Mouse (Mus musculus) heart, embryonic 13.5 days (tissue): Measurements from ENCODE around the gene Sycp2. TPM values are rescaled to one million over a fixed set of nuclear protein-coding genes. Genes with fewer than 3 reads are reported as not detected.
"Not testable (repeated sequence)": the region's sequence is repeated elsewhere in the genome, so short reads cannot be mapped to it uniquely, and the experiment has no call there.

Experiments
- ATAC-seq: fragments of 200-750 bp; cut with Nextera tagmentation; 2 replicates; pipeline ENCODE4 v1.8.0; 2017; ENCODE audit warnings: moderate TSS enrichment; ENCODE audit not compliant: insufficient number of reproducible peaks, low FRiP score, low TSS enrichment; ENCODE audit errors: extremely low read depth
- H3K27ac ChIP-seq: fragments of 300-500 bp; sonication (generic); replicated peaks from 2 replicates; pipeline ENCODE4 v1.5.1; 2015; ENCODE audit warnings: moderate library complexity, mild to moderate bottlenecking, inconsistent platforms
- H3K27me3 ChIP-seq: fragments of 300-500 bp; sonication (generic); replicated peaks from 2 replicates; pipeline ENCODE4 v1.6.1; 2015; ENCODE audit warnings: mild to moderate bottlenecking, inconsistent platforms
- H3K36me3 ChIP-seq: fragments of 300-500 bp; sonication (generic); 2 replicates; pipeline ENCODE4 v1.6.1; 2015; ENCODE audit warnings: mild to moderate bottlenecking, inconsistent platforms
- H3K4me1 ChIP-seq: fragments of 300-500 bp; sonication (generic); 2 replicates; pipeline ENCODE4 v1.6.1; 2015; ENCODE audit warnings: inconsistent platforms
- H3K4me2 ChIP-seq: fragments of 300-500 bp; sonication (generic); 2 replicates; pipeline ENCODE4 v1.6.1; 2015; ENCODE audit warnings: inconsistent platforms, mild to moderate bottlenecking, moderate library complexity
- H3K4me3 ChIP-seq: fragments of 300-500 bp; sonication (generic); 2 replicates; pipeline ENCODE4 v1.5.1; 2015; ENCODE audit warnings: moderate library complexity, mild to moderate bottlenecking, inconsistent platforms
- H3K9ac ChIP-seq: fragments of 300-500 bp; sonication (generic); 2 replicates; pipeline ENCODE4 v1.6.1; 2015; ENCODE audit warnings: inconsistent platforms, mild to moderate bottlenecking, moderate library complexity
- H3K9me3 ChIP-seq: fragments of 300-500 bp; sonication (generic); 2 replicates; pipeline ENCODE4 v1.6.1; 2016; ENCODE audit warnings: inconsistent platforms
- WGBS: fragments of 180-500 bp; shearing (Covaris S2); methylation state at CpG from one replicate; pipeline ENCODE4 v1.1.7; 2015; ENCODE audit warnings: mixed read lengths; 5-methylcytosine and 5-hydroxymethylcytosine counted together
- polyA plus RNA-seq: library from polyadenylated mRNA; unstranded; fragments of >200 nt; fragmentation: Nextera tagmentation; extraction: Ambion mirVana; gene quantifications from 2 replicates; pipeline ENCODE4 v1.2.1, GENCODE M21; 2015

Sycp2 gene
- polyA plus RNA-seq, 1 experiment from 2014 or later: 0.08 TPM

DNA sequence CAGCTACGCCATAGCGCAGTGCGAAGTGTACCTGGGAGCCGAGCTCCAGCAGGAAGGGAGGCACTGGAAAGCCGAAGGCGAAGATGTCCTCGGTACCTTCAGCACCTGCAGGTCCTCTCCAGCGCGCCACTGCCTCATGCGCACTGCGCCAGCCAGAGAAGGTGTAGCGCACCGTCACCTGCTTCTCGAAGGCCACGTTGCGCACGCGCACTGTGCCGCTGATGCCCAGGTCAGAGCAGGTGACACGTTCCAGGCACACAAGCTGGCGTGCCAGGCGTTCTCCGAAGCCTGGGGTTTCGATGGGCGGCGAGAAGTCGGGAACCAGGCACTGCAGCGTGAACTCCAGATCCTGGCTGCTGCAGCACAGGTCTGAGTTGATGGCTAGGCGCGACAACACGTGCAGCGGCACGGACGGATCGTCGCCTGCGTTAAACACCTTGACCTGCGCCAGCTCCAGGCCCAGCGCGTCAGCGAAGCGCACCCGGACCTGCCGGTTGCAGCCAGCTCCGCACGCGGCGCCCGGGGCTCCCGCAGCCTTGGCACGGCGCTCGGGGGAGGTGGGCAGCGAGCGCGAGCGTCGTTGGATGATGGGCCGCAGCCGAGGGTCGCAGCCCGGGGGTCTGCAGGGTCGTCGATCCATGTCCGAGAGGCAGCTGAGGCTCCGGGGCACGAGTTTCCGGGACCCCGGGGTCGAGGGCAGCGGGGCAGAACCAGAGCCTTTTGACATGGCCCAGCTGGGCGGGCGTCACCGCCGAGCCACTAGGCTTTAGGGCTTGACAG is 6.2 kb upstream of the Sycp2 start:
- Histone ChIP-seq H3K4me2 (peak overlapping the region; percentile 97), H3K4me1 (peaks cover 73% of the 10 kb centered on the region), H3K9ac (peak overlapping the region; percentile 86), H3K27ac (peak overlapping the region; percentile 94), H3K9me3 (peaks cover 7% of the 10 kb centered on the region), H3K4me3 (peak overlapping the region; percentile 62), H3K27me3 (peaks cover 15% of the 10 kb centered on the region; the same call in 1 of the 2 replicates), H3K36me3 (peaks cover 12% of the 10 kb centered on the region)
- ATAC-seq: no peak
- WGBS: 13% methylated on average over 69 of the region's 75 CpGs

DNA sequence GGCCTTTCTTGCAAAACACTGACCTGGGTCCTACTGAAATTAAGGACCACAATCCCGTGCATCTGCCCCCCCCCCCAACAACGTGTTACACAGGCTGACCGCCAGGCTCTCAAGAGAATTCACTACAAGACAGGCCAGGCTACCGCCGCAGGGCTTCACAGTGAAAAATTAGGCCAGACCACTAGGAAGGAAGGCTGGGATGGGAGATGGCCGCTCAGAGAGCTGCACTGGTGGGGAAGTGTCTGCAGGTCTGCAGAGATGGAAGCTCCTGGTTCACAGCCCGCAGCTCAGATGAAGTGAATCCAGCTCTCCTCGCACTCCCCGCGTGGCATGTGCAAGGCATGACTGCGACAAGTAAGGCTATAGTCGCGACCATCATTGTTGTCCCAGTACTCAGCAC is 5.6 kb upstream of the Sycp2 start:
- H3K4me2 ChIP-seq: peak overlapping the region; percentile 97
- 33% methylated on average over 13 of the region's 13 CpGs for WGBS
- peak overlapping the region; percentile 62 for H3K4me3 ChIP-seq
- H3K9me3 ChIP-seq: peaks cover 4% of the 10 kb centered on the region; the same call in 1 of the 2 replicates
- H3K36me3 ChIP-seq: peaks cover 7% of the 10 kb centered on the region
- H3K27me3 ChIP-seq: peaks cover 21% of the 10 kb centered on the region; the same call in 1 of the 2 replicates
- peaks cover 73% of the 10 kb centered on the region for H3K4me1 ChIP-seq
- ATAC-seq: no peak
- H3K9ac ChIP-seq: peak overlapping the region; percentile 86
- peak overlapping the region; percentile 94 for H3K27ac ChIP-seq

- 11% methylated on average over 6 of the region's 6 CpGs for WGBS
- H3K36me3 ChIP-seq: peaks cover 2% of the 10 kb centered on the region
- H3K9me3 ChIP-seq: peaks cover under 1% of the 10 kb centered on the region; the same call in 1 of the 2 replicates
- ATAC-seq: no peak
- peaks cover 73% of the 10 kb centered on the region for H3K4me1 ChIP-seq
- peak overlapping the region; percentile 62 for H3K4me3 ChIP-seq
- H3K27me3 ChIP-seq: peaks cover 21% of the 10 kb centered on the region; the same call in 1 of the 2 replicates
- H3K9ac ChIP-seq: peak overlapping the region; percentile 86
- peak overlapping the region; percentile 97 for H3K4me2 ChIP-seq
- H3K27ac ChIP-seq: peak overlapping the region; percentile 94
Observed at GRCm38 (mm10) chr2:178412598-178412997, 5.1 kb upstream of the Sycp2 start.

DNA sequence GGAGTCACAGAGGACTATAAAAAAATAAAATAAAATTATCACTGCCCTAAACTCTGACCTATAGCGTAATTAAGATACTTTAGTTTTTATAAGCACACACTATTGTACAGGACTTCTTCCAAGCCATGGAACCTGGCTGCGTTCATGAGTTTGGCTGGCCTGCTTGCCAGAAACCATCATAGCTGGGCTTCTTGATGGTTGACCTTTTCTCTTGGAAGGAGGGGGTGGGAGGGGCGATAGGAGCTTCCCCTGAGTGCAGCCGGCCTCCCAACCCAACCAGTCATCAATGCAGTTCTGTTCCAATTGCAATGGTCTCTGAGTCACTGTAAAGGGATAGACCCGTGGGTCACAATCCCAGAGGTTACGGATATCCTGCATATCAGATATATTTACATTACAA is 2.8 kb upstream of the Sycp2 start:
- Histone ChIP-seq H3K9me3 (no peaks in the 10 kb centered on the region), H3K27me3 (peaks cover 28% of the 10 kb centered on the region), H3K27ac (no peak overlapping the region), H3K9ac (no peak overlapping the region), H3K4me1 (peaks cover 50% of the 10 kb centered on the region), H3K4me3 (no peak overlapping the region), H3K4me2 (no peak overlapping the region), H3K36me3 (no peaks in the 10 kb centered on the region)
- WGBS: 79% methylated on average over 6 of the region's 6 CpGs
- ATAC-seq: no peak

DNA sequence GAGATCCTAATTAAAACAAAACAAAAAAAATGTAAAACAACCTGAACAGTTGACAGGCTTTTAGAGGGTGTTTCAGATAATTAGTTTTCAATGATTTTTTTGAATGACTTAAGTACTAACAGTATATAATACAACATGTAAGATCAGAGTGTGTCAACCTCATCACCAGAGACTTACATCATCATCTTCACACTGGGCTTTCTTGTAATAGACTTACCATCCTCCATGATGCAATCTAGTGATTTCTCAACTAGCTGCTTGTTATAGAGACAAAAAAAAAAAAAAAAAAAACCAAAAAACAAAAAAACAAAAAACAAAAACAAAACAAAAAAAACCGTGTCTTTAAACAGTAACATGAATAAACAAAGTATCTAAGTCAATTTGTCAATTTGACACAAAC is 1.5 kb upstream of the Sycp2 start:
- ATAC-seq: no peak
- H3K4me2 ChIP-seq: no peak overlapping the region
- H3K9me3 ChIP-seq: no peaks in the 10 kb centered on the region
- H3K27ac ChIP-seq: no peak overlapping the region
- H3K4me1 ChIP-seq: peaks cover 43% of the 10 kb centered on the region
- peaks cover 28% of the 10 kb centered on the region for H3K27me3 ChIP-seq
- no peak overlapping the region for H3K4me3 ChIP-seq
- H3K36me3 ChIP-seq: no peaks in the 10 kb centered on the region
- H3K9ac ChIP-seq: no peak overlapping the region
- WGBS: 38% methylated on average over 1 of the region's 1 CpGs

- H3K9me3 ChIP-seq: no peaks in the 10 kb centered on the region
- no peak overlapping the region for H3K9ac ChIP-seq
- ATAC-seq: no peak
- no peaks in the 10 kb centered on the region for H3K36me3 ChIP-seq
- no peak overlapping the region for H3K4me2 ChIP-seq
- no peaks in the 10 kb centered on the region; the same call in 1 of the 2 replicates for H3K27me3 ChIP-seq
- WGBS: 64% methylated on average over 4 of the region's 4 CpGs
- no peak overlapping the region for H3K27ac ChIP-seq
- no peak overlapping the region for H3K4me3 ChIP-seq
- H3K4me1 ChIP-seq: no peaks in the 10 kb centered on the region
Observed at GRCm38 (mm10) chr2:178342597-178342996, 64.9 kb downstream of the Sycp2 start.

DNA sequence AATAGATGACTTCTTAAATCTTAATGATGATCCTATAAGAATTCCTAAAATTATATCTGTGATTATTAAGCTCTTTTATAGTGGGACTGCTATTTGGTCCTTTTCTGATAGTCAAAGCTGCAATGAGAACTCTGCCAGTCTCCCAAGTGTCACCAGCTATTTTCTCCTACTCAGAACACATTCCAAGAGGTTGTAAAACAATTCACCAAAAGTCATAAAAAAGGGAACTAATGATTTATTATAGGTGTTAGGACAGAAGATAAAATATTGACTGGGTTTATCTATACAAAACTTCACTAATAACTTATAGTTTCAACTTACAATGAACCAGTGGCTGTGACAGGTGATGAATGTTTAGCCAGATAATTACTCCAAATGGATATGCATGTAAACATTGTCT is 65.4 kb downstream of the Sycp2 start:
- not testable (repeated sequence) for H3K9me3 ChIP-seq, H3K4me3 ChIP-seq, H3K9ac ChIP-seq, H3K4me2 ChIP-seq, H3K36me3 ChIP-seq, H3K27me3 ChIP-seq, H3K27ac ChIP-seq, ATAC-seq, H3K4me1 ChIP-seq

- no peak for ATAC-seq
- H3K9me3 ChIP-seq: no peaks in the 10 kb centered on the region
- H3K9ac ChIP-seq: no peak overlapping the region
- no peaks in the 10 kb centered on the region for H3K4me1 ChIP-seq
- WGBS: 3% methylated on average over 2 of the region's 2 CpGs
- no peaks in the 10 kb centered on the region for H3K36me3 ChIP-seq
- no peak overlapping the region for H3K4me2 ChIP-seq
- no peak overlapping the region for H3K4me3 ChIP-seq
- no peak overlapping the region for H3K27ac ChIP-seq
- no peaks in the 10 kb centered on the region; the same call in 1 of the 2 replicates for H3K27me3 ChIP-seq
Observed at GRCm38 (mm10) chr2:178339044-178339443, 68.4 kb downstream of the Sycp2 start.

DNA sequence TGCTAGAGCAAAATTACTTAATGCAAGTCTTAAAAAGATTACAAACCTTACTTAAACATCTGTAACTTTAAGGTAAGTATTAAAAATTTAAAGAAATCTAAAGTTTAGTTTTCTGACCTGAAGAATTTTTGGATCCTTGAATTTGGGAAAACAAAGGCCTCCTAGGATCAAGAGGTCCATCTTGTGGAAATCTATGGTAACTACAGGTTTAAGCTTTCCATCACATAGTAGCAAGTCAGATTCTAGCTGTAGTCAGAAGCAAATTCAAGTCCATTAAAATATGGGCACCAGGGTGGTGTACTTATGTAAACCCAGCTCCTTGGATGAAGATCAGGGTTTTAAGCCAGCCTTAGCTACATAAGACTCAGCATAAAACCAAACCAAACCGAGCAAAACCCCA is 69.6 kb downstream of the Sycp2 start:
- H3K36me3 ChIP-seq: no peaks in the 10 kb centered on the region
- H3K4me1 ChIP-seq: no peaks in the 10 kb centered on the region
- H3K27ac ChIP-seq: no peak overlapping the region
- no peak for ATAC-seq
- no peak overlapping the region for H3K4me3 ChIP-seq
- no peaks in the 10 kb centered on the region for H3K9me3 ChIP-seq
- H3K4me2 ChIP-seq: no peak overlapping the region
- WGBS: 21% methylated on average over 1 of the region's 1 CpGs
- no peaks in the 10 kb centered on the region; the same call in 1 of the 2 replicates for H3K27me3 ChIP-seq
- no peak overlapping the region for H3K9ac ChIP-seq

DNA sequence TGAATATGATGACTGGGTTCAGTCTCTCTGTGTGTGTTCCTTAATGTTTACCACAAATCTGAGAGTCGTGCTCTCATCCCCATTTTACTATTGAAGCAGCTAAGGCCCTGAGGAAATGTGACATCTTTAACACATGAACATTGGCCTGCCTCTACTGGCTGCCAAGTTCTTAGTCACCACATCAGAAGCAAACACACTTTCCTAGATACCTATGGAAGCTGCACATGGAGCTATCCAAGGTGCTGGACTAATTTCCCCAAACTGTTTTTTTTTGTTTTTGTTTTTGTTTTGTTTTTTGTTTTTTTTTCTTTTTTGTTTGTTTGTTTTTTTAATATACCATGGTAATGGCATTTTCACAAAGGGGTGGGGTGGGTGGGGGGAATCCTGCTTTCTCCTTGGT is 77.5 kb downstream of the Sycp2 start:
- no peak for ATAC-seq
- Histone ChIP-seq H3K27me3 (no peaks in the 10 kb centered on the region), H3K9me3 (no peaks in the 10 kb centered on the region), H3K4me2 (peak overlapping the region; percentile 63), H3K27ac (no peak overlapping the region), H3K36me3 (no peaks in the 10 kb centered on the region), H3K4me3 (no peak overlapping the region), H3K9ac (no peak overlapping the region), H3K4me1 (peaks cover 36% of the 10 kb centered on the region)
- 47% methylated on average over 1 of the region's 1 CpGs for WGBS

DNA sequence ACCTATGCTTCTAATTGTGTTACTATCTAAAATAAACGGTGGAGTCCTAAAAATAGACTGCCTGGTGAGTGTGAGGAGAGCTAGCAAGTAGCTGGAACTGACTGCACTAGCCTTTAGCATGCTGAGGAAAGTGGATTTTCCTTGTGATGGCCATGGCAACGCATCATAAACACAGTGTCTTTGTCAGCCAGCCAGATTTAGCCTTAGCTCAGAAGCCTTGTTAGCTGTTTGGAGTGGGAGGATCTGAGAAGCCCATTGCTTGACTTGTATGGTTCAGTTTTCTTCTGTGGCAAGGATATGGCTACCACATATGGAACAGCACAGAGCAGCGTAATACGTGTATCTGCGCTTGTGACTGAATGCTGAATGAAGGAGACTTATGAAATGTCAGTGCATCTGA is 77.9 kb downstream of the Sycp2 start:
- Histone ChIP-seq H3K9ac (no peak overlapping the region), H3K4me2 (peak overlapping the region; percentile 63), H3K4me3 (peak overlapping the region; percentile 18; the same call in 1 of the 2 replicates), H3K27ac (peak overlapping the region; percentile 72), H3K27me3 (no peaks in the 10 kb centered on the region), H3K36me3 (no peaks in the 10 kb centered on the region), H3K9me3 (no peaks in the 10 kb centered on the region), H3K4me1 (peaks cover 36% of the 10 kb centered on the region)
- no peak for ATAC-seq
- 61% methylated on average over 5 of the region's 5 CpGs for WGBS
